Mouse (Mus musculus): ENCODE results near the gene Khsrp. TPM values are rescaled to one million over a fixed set of nuclear protein-coding genes. Genes with fewer than 3 reads are reported as not detected.

Khsrp gene
- total and polyA plus RNA-seq, 2 experiments from 2014 or later = 26.4 to 61.7 TPM

DNA sequence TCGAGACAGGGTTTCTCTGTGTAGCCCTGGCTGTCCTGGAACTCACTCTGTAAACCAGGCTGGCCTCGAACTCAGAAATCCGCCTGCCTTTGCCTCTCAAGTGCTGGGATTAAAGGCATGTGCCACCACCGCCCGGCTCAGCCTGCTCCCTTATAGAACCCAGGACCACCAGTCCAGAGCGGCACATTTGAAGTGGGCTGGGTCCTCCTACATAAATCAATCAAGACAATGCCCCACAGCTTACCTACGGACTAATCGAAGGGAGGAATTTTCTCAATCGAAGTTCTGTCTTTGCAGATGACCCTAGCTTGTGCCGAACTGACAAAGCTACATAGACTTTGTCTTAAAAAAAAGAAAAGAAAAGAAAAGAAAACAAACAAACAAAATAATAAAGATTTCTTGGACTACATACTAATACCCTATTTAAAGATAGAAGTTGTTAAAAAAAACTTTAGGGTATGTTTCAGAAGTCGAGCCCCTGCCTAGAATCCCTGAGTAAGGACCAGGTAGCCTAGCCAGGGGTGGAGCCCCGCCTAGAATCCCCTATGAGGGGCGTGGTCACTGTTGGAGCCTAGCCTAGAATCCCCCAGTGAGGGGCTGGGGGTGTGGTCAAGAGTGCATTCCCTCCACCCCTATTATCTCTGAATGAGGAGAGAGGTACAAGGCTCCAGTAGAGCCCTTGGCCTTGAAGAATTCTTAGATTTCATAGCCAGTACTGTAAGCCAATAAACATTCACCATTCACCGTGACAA, 57.2 kb downstream of the Khsrp start:
- no peak overlapping the region for H3K27ac ChIP-seq
- no peak for ATAC-seq
- H3K27me3 ChIP-seq (ENCODE audit: insufficient read depth, low read length) = no peaks in the 10 kb centered on the region
- WGBS = 67% methylated on average over 12 of the region's 14 CpGs
- H3K36me3 ChIP-seq (ENCODE audit: insufficient read depth, low read length) = no peaks in the 10 kb centered on the region
- no peak overlapping the region for H3K4me2 ChIP-seq (ENCODE audit: low read depth, low read length)
- no peak overlapping the region for H3K4me3 ChIP-seq (ENCODE audit: low read length)
- TF ChIP-seq CTCF (IDR thresholded peaks at IDR 0.05; ENCODE audit: low read depth) = no peak
- H3K9ac ChIP-seq (replicated peaks; ENCODE audit: low read length) = no peak overlapping the region
- no peaks in the 10 kb centered on the region for H3K4me1 ChIP-seq (ENCODE audit: insufficient read depth, low read length)
- no peak for DNase-seq (ENCODE audit: low spot score)
- H3K9me3 ChIP-seq (ENCODE audit: low read length) = no peaks in the 10 kb centered on the region

Other genes with a start within 250 kb of the Khsrp start
- 4.9 and 9.8 TPM in 2 replicates for gene Rfx2, start 200.5 kb downstream of the Khsrp start, total RNA-seq (2014; rRNA removed)
- gene Rfx2, start 200.5 kb downstream of the Khsrp start, polyA plus RNA-seq (2015; fragmentation: Nextera tagmentation; extraction: Ambion mirVana) = 3.7 and 4.4 TPM in 2 replicates
- gene Acsbg2, start 157.1 kb downstream of the Khsrp start, total RNA-seq (2014; rRNA removed) = not detected in 2 replicates
- not detected in 2 replicates for gene Acsbg2, start 157.1 kb downstream of the Khsrp start, polyA plus RNA-seq (2015; fragmentation: Nextera tagmentation; extraction: Ambion mirVana)
- gene 1700061G19Rik, start 156.0 kb downstream of the Khsrp start, total RNA-seq (2014; rRNA removed) = not detected in 2 replicates
- gene 1700061G19Rik, start 156.0 kb downstream of the Khsrp start, polyA plus RNA-seq (2015; fragmentation: Nextera tagmentation; extraction: Ambion mirVana) = 0.34 and 0.35 TPM in 2 replicates
- 131 and 135 TPM in 2 replicates for gene Mllt1, start 96.1 kb downstream of the Khsrp start, total RNA-seq (2014; rRNA removed)
- 46.7 and 52.0 TPM in 2 replicates for gene Mllt1, start 96.1 kb downstream of the Khsrp start, polyA plus RNA-seq (2015; fragmentation: Nextera tagmentation; extraction: Ambion mirVana)
- not detected in 2 replicates for gene Acer1, start 49.4 kb downstream of the Khsrp start, total RNA-seq (2014; rRNA removed)
- not detected in 2 replicates for gene Acer1, start 49.4 kb downstream of the Khsrp start, polyA plus RNA-seq (2015; fragmentation: Nextera tagmentation; extraction: Ambion mirVana)
- 137 and 150 TPM in 2 replicates for gene Clpp, start 41.2 kb downstream of the Khsrp start, total RNA-seq (2014; rRNA removed)
- 163 TPM in 2 replicates for gene Clpp, start 41.2 kb downstream of the Khsrp start, polyA plus RNA-seq (2015; fragmentation: Nextera tagmentation; extraction: Ambion mirVana)
- 58.0 and 70.3 TPM in 2 replicates for gene Alkbh7, start 34.2 kb downstream of the Khsrp start, total RNA-seq (2014; rRNA removed)
- gene Alkbh7, start 34.2 kb downstream of the Khsrp start, polyA plus RNA-seq (2015; fragmentation: Nextera tagmentation; extraction: Ambion mirVana) = 66.0 and 70.2 TPM in 2 replicates
- gene Pspn, start 31.5 kb downstream of the Khsrp start, total RNA-seq (2014; rRNA removed) = not detected in 2 replicates
- gene Pspn, start 31.5 kb downstream of the Khsrp start, polyA plus RNA-seq (2015; fragmentation: Nextera tagmentation; extraction: Ambion mirVana) = not detected in 2 replicates
- gene Gtf2f1, start 20.2 kb downstream of the Khsrp start, total RNA-seq (2014; rRNA removed) = 28.8 and 32.9 TPM in 2 replicates
- gene Gtf2f1, start 20.2 kb downstream of the Khsrp start, polyA plus RNA-seq (2015; fragmentation: Nextera tagmentation; extraction: Ambion mirVana) = 63.5 and 67.8 TPM in 2 replicates
- not detected in 2 replicates for gene Gm17949, start 20.1 kb downstream of the Khsrp start, total RNA-seq (2014; rRNA removed)
- gene Gm17949, start 20.1 kb downstream of the Khsrp start, polyA plus RNA-seq (2015; fragmentation: Nextera tagmentation; extraction: Ambion mirVana) = 0.28 and 0.40 TPM in 2 replicates
- gene Slc25a41, start 10.1 kb upstream of the Khsrp start, total RNA-seq (2014; rRNA removed) = not detected in 2 replicates
- not detected in 2 replicates for gene Slc25a41, start 10.1 kb upstream of the Khsrp start, polyA plus RNA-seq (2015; fragmentation: Nextera tagmentation; extraction: Ambion mirVana)
- 7.1 and 8.2 TPM in 2 replicates for gene Crb3, start 27.6 kb upstream of the Khsrp start, total RNA-seq (2014; rRNA removed)
- 6.0 and 6.2 TPM in 2 replicates for gene Crb3, start 27.6 kb upstream of the Khsrp start, polyA plus RNA-seq (2015; fragmentation: Nextera tagmentation; extraction: Ambion mirVana)
- 122 and 150 TPM in 2 replicates for gene Slc25a23, start 28.3 kb upstream of the Khsrp start, total RNA-seq (2014; rRNA removed)
- gene Slc25a23, start 28.3 kb upstream of the Khsrp start, polyA plus RNA-seq (2015; fragmentation: Nextera tagmentation; extraction: Ambion mirVana) = 33.2 and 38.2 TPM in 2 replicates
- gene Dennd1c, start 47.0 kb upstream of the Khsrp start, total RNA-seq (2014; rRNA removed) = 1.5 and 3.8 TPM in 2 replicates
- 2.8 and 3.0 TPM in 2 replicates for gene Dennd1c, start 47.0 kb upstream of the Khsrp start, polyA plus RNA-seq (2015; fragmentation: Nextera tagmentation; extraction: Ambion mirVana)
- gene Tubb4a, start 56.3 kb upstream of the Khsrp start, total RNA-seq (2014; rRNA removed) = 201 and 209 TPM in 2 replicates
- gene Tubb4a, start 56.3 kb upstream of the Khsrp start, polyA plus RNA-seq (2015; fragmentation: Nextera tagmentation; extraction: Ambion mirVana) = 295 and 346 TPM in 2 replicates
- gene Tnfsf9, start 73.8 kb upstream of the Khsrp start, total RNA-seq (2014; rRNA removed) = 3.1 and 8.1 TPM in 2 replicates
- gene Tnfsf9, start 73.8 kb upstream of the Khsrp start, polyA plus RNA-seq (2015; fragmentation: Nextera tagmentation; extraction: Ambion mirVana) = 4.3 and 4.7 TPM in 2 replicates
- gene Cd70, start 118.3 kb upstream of the Khsrp start, total RNA-seq (2014; rRNA removed) = 1.0 and 3.7 TPM in 2 replicates
- 2.0 and 2.1 TPM in 2 replicates for gene Cd70, start 118.3 kb upstream of the Khsrp start, polyA plus RNA-seq (2015; fragmentation: Nextera tagmentation; extraction: Ambion mirVana)
- not detected in 2 replicates for gene Tnfsf14, start 162.7 kb upstream of the Khsrp start, total RNA-seq (2014; rRNA removed)
- not detected in 2 replicates for gene Tnfsf14, start 162.7 kb upstream of the Khsrp start, polyA plus RNA-seq (2015; fragmentation: Nextera tagmentation; extraction: Ambion mirVana)
- 0.78 and 0.86 TPM in 2 replicates for gene C3, start 196.6 kb upstream of the Khsrp start, total RNA-seq (2014; rRNA removed)
- 1.8 and 2.5 TPM in 2 replicates for gene C3, start 196.6 kb upstream of the Khsrp start, polyA plus RNA-seq (2015; fragmentation: Nextera tagmentation; extraction: Ambion mirVana)
- 19.6 and 21.3 TPM in 2 replicates for gene Gpr108, start 216.9 kb upstream of the Khsrp start, total RNA-seq (2014; rRNA removed)
- gene Gpr108, start 216.9 kb upstream of the Khsrp start, polyA plus RNA-seq (2015; fragmentation: Nextera tagmentation; extraction: Ambion mirVana) = 23.6 and 24.1 TPM in 2 replicates
- gene Trip10, start 217.9 kb upstream of the Khsrp start, total RNA-seq (2014; rRNA removed) = 8.5 TPM in 2 replicates
- 7.6 and 7.8 TPM in 2 replicates for gene Trip10, start 217.9 kb upstream of the Khsrp start, polyA plus RNA-seq (2015; fragmentation: Nextera tagmentation; extraction: Ambion mirVana)
- 2.2 and 2.5 TPM in 2 replicates for gene Vav1, start 247.6 kb upstream of the Khsrp start, total RNA-seq (2014; rRNA removed)
- 1.9 and 2.5 TPM in 2 replicates for gene Vav1, start 247.6 kb upstream of the Khsrp start, polyA plus RNA-seq (2015; fragmentation: Nextera tagmentation; extraction: Ambion mirVana)

Data from hindbrain, postnatal 0 days (tissue).